In genomic region chr3:41583621-41584020, GRCm38 (mm10) we compare ENCODE assay signal across 12 mouse cellular contexts. TPM values are rescaled to one million over a fixed set of nuclear protein-coding genes. Genes with fewer than 3 reads are reported as not detected.
A peak's percentile ranks its signal among the peaks of the same experiment; 100 is the strongest.
DNase-seq lines count a peak whose midpoint lies in the region; ATAC-seq and TF ChIP-seq lines count a peak whose summit lies in the region.
"Had no signal": no experiment of that assay in that cellular context is flagged by ENCODE, and none has a peak within 500 bp of the region (broad histone marks: within the 10 kb centered on the region; RNA-seq: fewer than 3 reads in every experiment).

No protein-coding gene starts in this region.

- WGBS in forebrain, embryonic 15.5 days = 48% methylated on average over 4 of the region's 4 CpGs
- 84% methylated on average over 4 of the region's 4 CpGs for WGBS in forebrain, embryonic 11.5 days
- WGBS in cerebellum, adult 2 months = 12% methylated on average over 4 of the region's 4 CpGs
- WGBS in hindbrain, embryonic 16.5 days = 33% methylated on average over 4 of the region's 4 CpGs
- 84% methylated on average over 4 of the region's 4 CpGs for WGBS in embryonic facial prominence, embryonic 10.5 days

- no peak for TF ChIP-seq POLR2A in cerebellum, adult 2 months (IDR thresholded peaks at IDR 0.05; ENCODE audit: borderline replicate concordance, insufficient read depth, low read length)

- H3K9ac ChIP-seq in forebrain, embryonic 15.5 days (replicated peaks) = no peak overlapping the region
- no peak overlapping the region for H3K9ac ChIP-seq in forebrain, embryonic 11.5 days (ENCODE audit: low read length)
- no peak overlapping the region for H3K9ac ChIP-seq in hindbrain, embryonic 16.5 days (ENCODE audit: low read depth, low read length)
- H3K9ac ChIP-seq: embryonic facial prominence, embryonic 13.5 days had no signal

- H3K9me3 ChIP-seq in forebrain, embryonic 15.5 days = no peaks in the 10 kb centered on the region
- no peaks in the 10 kb centered on the region for H3K9me3 ChIP-seq in forebrain, embryonic 11.5 days (ENCODE audit: control insufficient read depth, low read length)
- no peaks in the 10 kb centered on the region for H3K9me3 ChIP-seq in hindbrain, embryonic 16.5 days (ENCODE audit: control insufficient read depth, low read length)
- H3K9me3 ChIP-seq in embryonic facial prominence, embryonic 10.5 days = no peaks in the 10 kb centered on the region
- H3K9me3 ChIP-seq: embryonic facial prominence, embryonic 13.5 days had no signal

- no peaks in the 10 kb centered on the region for H3K27me3 ChIP-seq in forebrain, embryonic 15.5 days
- no peaks in the 10 kb centered on the region for H3K27me3 ChIP-seq in forebrain, embryonic 11.5 days (ENCODE audit: control insufficient read depth, insufficient read depth, low read length)
- no peaks in the 10 kb centered on the region for H3K27me3 ChIP-seq in cerebellum, adult 2 months (ENCODE audit: control insufficient read depth, insufficient read depth, low read length)
- no peaks in the 10 kb centered on the region for H3K27me3 ChIP-seq in hindbrain, embryonic 16.5 days (replicated peaks; ENCODE audit: control insufficient read depth, insufficient read depth, low read length)
- no peaks in the 10 kb centered on the region for H3K27me3 ChIP-seq in embryonic facial prominence, embryonic 10.5 days (replicated peaks; ENCODE audit: low read depth, poor library complexity, severe bottlenecking)
- H3K27me3 ChIP-seq: embryonic facial prominence, embryonic 13.5 days had no signal

- H3K36me3 ChIP-seq in forebrain, embryonic 15.5 days = no peaks in the 10 kb centered on the region
- H3K36me3 ChIP-seq in forebrain, embryonic 11.5 days (ENCODE audit: control insufficient read depth, insufficient read depth, low read length) = no peaks in the 10 kb centered on the region
- no peaks in the 10 kb centered on the region for H3K36me3 ChIP-seq in hindbrain, embryonic 16.5 days (ENCODE audit: control insufficient read depth, insufficient read depth, low read length)
- peaks cover 24% of the 10 kb centered on the region for H3K36me3 ChIP-seq in embryonic facial prominence, embryonic 10.5 days (replicated peaks)
- H3K36me3 ChIP-seq: embryonic facial prominence, embryonic 13.5 days had no signal

- H3K4me1 ChIP-seq in forebrain, embryonic 15.5 days = peaks cover 53% of the 10 kb centered on the region
- H3K4me1 ChIP-seq in forebrain, embryonic 11.5 days (replicated peaks; ENCODE audit: control insufficient read depth, insufficient read depth, low read length) = peaks cover 14% of the 10 kb centered on the region; the same call in 1 of the 2 replicates
- peaks cover 38% of the 10 kb centered on the region for H3K4me1 ChIP-seq in cerebellum, adult 2 months (ENCODE audit: control insufficient read depth, insufficient read depth, low read length)
- peaks cover 14% of the 10 kb centered on the region for H3K4me1 ChIP-seq in hindbrain, embryonic 16.5 days (ENCODE audit: control insufficient read depth, insufficient read depth, low read depth, low read length)
- H3K4me1 ChIP-seq in embryonic facial prominence, embryonic 10.5 days = peaks cover 51% of the 10 kb centered on the region

- H3K27ac ChIP-seq in forebrain, embryonic 15.5 days (replicated peaks) = no peak overlapping the region
- no peak overlapping the region for H3K27ac ChIP-seq in forebrain, embryonic 11.5 days (ENCODE audit: low read depth, low read length)
- H3K27ac ChIP-seq in cerebellum, adult 2 months (ENCODE audit: insufficient read depth, low read length) = no peak overlapping the region
- peak overlapping the region; percentile 40; the same call in 1 of the 2 replicates for H3K27ac ChIP-seq in hindbrain, embryonic 16.5 days (ENCODE audit: low read depth, low read length)
- H3K27ac ChIP-seq in embryonic facial prominence, embryonic 10.5 days (replicated peaks) = no peak overlapping the region
- H3K27ac ChIP-seq: embryonic facial prominence, embryonic 13.5 days had no signal

- DNase-seq in forebrain, embryonic 11.5 days (ENCODE audit: low spot score) = no peak
- peak; percentile 80 for DNase-seq in left cerebral cortex, postnatal 4 days
- DNase-seq in left cerebral cortex, postnatal 25 days (ENCODE audit: low spot score in 2 of 2) = no peak
- DNase-seq in cerebellum, adult 2 months = peak; percentile 46 to 48
- DNase-seq in kidney, postnatal 14 days = no peak
- DNase-seq in embryonic facial prominence, embryonic 10.5 days (ENCODE audit: low spot score) = no peak
- DNase-seq: kidney, adult 11 months; liver; right cerebral cortex, postnatal 4 days had no signal

- intact Hi-C loops in left cerebral cortex, postnatal 4 days (cut with DNase I) = no loop called here
- intact Hi-C loops in left cerebral cortex, postnatal 25 days (cut with DNase I) = no loop called here

- ATAC-seq in forebrain, embryonic 15.5 days (replicated peaks) = peak; percentile 5; the same call in 1 of the 2 replicates
- ATAC-seq in forebrain, embryonic 11.5 days (replicated peaks; ENCODE audit: low FRiP score) = no peak
- peak; percentile 46 for ATAC-seq in hindbrain, embryonic 16.5 days

- TF ChIP-seq CTCF in cerebellum, adult 2 months (IDR thresholded peaks at IDR 0.05; ENCODE audit: borderline replicate concordance, insufficient read depth, low read depth, low read length) = no peak

- H3K4me2 ChIP-seq in forebrain, embryonic 15.5 days (replicated peaks) = no peak overlapping the region
- no peak overlapping the region for H3K4me2 ChIP-seq in forebrain, embryonic 11.5 days (ENCODE audit: low read depth, low read length, severe bottlenecking)
- H3K4me2 ChIP-seq in hindbrain, embryonic 16.5 days (ENCODE audit: low read length) = no peak overlapping the region
- H3K4me2 ChIP-seq: embryonic facial prominence, embryonic 13.5 days had no signal

- no peak overlapping the region for H3K4me3 ChIP-seq in forebrain, embryonic 15.5 days
- no peak overlapping the region for H3K4me3 ChIP-seq in forebrain, embryonic 11.5 days (ENCODE audit: low read depth, low read length)
- no peak overlapping the region for H3K4me3 ChIP-seq in cerebellum, adult 2 months (replicated peaks; ENCODE audit: insufficient read depth, low read depth, low read length)
- H3K4me3 ChIP-seq in hindbrain, embryonic 16.5 days (ENCODE audit: low read length) = no peak overlapping the region
- H3K4me3 ChIP-seq in embryonic facial prominence, embryonic 10.5 days = no peak overlapping the region
- H3K4me3 ChIP-seq: embryonic facial prominence, embryonic 13.5 days had no signal

RNA-seq across cellular contexts. Expression of gene Jade1, which starts 28.1 kb away (rescaled TPM):
- polyA plus RNA-seq in forebrain, embryonic 15.5 days (2015; fragmentation: Nextera tagmentation; extraction: Ambion mirVana) = 21.5 and 22.2 TPM in 2 replicates
- polyA plus RNA-seq in forebrain, embryonic 11.5 days (2014; fragmentation: Nextera tagmentation; extraction: Ambion mirVana) = 22.4 and 24.1 TPM in 2 replicates
- total RNA-seq in left cerebral cortex, postnatal 4 days (2021) = 10 to 100 TPM; 29.0 to 29.4 TPM
- total RNA-seq in left cerebral cortex, postnatal 25 days (2021) = 10 to 100 TPM; 36.8 to 42.5 TPM
- 30.1 and 31.8 TPM in 2 replicates for polyA plus RNA-seq in cerebellum, adult 2 months (2012; rRNA removed)
- polyA plus RNA-seq in hindbrain, embryonic 16.5 days (2015; fragmentation: Nextera tagmentation; extraction: Ambion mirVana) = 12.7 TPM in 2 replicates
- 15.5 and 18.8 TPM in 2 replicates for polyA plus RNA-seq in embryonic facial prominence, embryonic 10.5 days (2016; fragmentation: Nextera tagmentation; extraction: Ambion mirVana)

Comparison
In these comparisons a context has a peak if more than half of its experiments do, and no peak if none do; other contexts are left out.
1. DNase-seq: peak in left cerebral cortex, postnatal 4 days (single experiment) and cerebellum, adult 2 months (2 of 2); none in forebrain, embryonic 11.5 days (single experiment), left cerebral cortex, postnatal 25 days (0 of 2), kidney, postnatal 14 days (single experiment) and embryonic facial prominence, embryonic 10.5 days (single experiment).